Mouse (Mus musculus): ENCODE data around the gene Mterf2. TPM values are rescaled to one million over a fixed set of nuclear protein-coding genes. Genes with fewer than 3 reads are reported as not detected.

Mterf2 gene
- polyA plus RNA-seq, 1 experiment = 3.5 TPM

GRCm38 (mm10) chr10:85146282-85146681 is 18.5 kb upstream of the Mterf2 start:
- 87% methylated on average over 14 of the region's 14 CpGs for WGBS
- no peak for DNase-seq
- H3K4me3 ChIP-seq (replicated peaks; ENCODE audit: extremely low read depth, low read depth, low read length) = no peak overlapping the region
- TF ChIP-seq POLR2A (IDR thresholded peaks at IDR 0.05; ENCODE audit: borderline replicate concordance, extremely low read depth, low read depth, low read length) (no peak), CTCF (IDR thresholded peaks at IDR 0.05; ENCODE audit: insufficient read depth, low read length) (no peak)
- no peaks in the 10 kb centered on the region for H3K4me1 ChIP-seq (ENCODE audit: control insufficient read depth, insufficient read depth, low read length)

DNA sequence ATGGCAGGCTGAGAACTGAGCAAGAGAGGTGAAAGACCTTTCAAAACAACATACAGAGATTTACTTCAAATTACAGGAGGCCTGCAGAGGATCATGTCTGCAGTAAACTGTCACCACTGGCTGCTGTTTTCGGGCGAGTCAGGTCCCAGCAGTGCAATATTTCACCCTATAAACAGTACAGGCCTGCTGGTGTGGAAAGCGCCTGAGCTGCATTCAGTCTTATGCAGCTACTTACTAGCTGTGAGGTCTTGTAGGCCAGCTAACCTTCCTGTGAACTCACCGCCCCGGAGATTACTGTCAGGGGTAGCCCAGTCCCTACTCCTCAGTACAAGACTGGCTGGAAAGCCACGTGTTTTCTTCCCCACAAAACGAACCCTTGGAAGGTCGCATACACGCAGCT is 13.6 kb upstream of the Mterf2 start:
- TF ChIP-seq POLR2A (IDR thresholded peaks at IDR 0.05; ENCODE audit: borderline replicate concordance, extremely low read depth, low read depth, low read length) (no peak), CTCF (IDR thresholded peaks at IDR 0.05; ENCODE audit: insufficient read depth, low read length) (no peak)
- DNase-seq = no peak
- Histone ChIP-seq H3K4me3 (replicated peaks; ENCODE audit: extremely low read depth, low read depth, low read length) (no peak overlapping the region), H3K4me1 (ENCODE audit: control insufficient read depth, insufficient read depth, low read length) (no peaks in the 10 kb centered on the region)
- 86% methylated on average over 9 of the region's 9 CpGs for WGBS

- WGBS = 88% methylated on average over 6 of the region's 6 CpGs
- Histone ChIP-seq H3K4me3 (replicated peaks; ENCODE audit: extremely low read depth, low read depth, low read length) (no peak overlapping the region), H3K4me1 (ENCODE audit: control insufficient read depth, insufficient read depth, low read length) (no peaks in the 10 kb centered on the region)
- no peak for DNase-seq
- no peak for TF ChIP-seq CTCF (IDR thresholded peaks at IDR 0.05; ENCODE audit: insufficient read depth, low read length)
- TF ChIP-seq POLR2A (IDR thresholded peaks at IDR 0.05; ENCODE audit: borderline replicate concordance, extremely low read depth, low read depth, low read length) = no peak
Observed at GRCm38 (mm10) chr10:85136573-85136972, 8.7 kb upstream of the Mterf2 start.

DNA sequence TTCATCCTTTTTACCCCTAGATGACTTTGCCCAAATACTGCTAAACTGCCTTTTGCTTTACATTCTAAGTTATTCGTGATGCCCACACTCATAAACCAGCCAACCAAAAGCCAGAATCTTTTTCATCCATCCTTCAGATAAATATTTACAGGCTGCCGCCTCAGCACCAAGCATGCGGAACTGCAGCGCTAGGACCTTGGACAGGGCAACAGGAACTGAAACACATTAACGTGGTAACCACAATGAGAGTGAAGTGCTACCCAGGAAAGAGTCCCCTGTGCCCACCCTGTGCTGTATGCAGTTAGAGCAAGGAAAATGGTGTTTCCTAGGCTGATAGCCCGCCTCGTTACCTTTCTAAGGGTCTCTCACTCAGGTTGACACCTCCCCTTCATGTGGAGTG is 626 bp upstream of the Mterf2 start:
- WGBS = 12% methylated on average over 7 of the region's 7 CpGs
- TF ChIP-seq POLR2A (IDR thresholded peaks at IDR 0.05; ENCODE audit: borderline replicate concordance, extremely low read depth, low read depth, low read length) (no peak), CTCF (IDR thresholded peaks at IDR 0.05; ENCODE audit: insufficient read depth, low read length) (no peak)
- DNase-seq = peak; percentile 16
- Histone ChIP-seq H3K4me3 (replicated peaks; ENCODE audit: extremely low read depth, low read depth, low read length) (no peak overlapping the region), H3K4me1 (ENCODE audit: control insufficient read depth, insufficient read depth, low read length) (peaks cover 10% of the 10 kb centered on the region)

- DNase-seq = no peak
- TF ChIP-seq CTCF (IDR thresholded peaks at IDR 0.05; ENCODE audit: insufficient read depth, low read length) = no peak
- no peak for TF ChIP-seq POLR2A (IDR thresholded peaks at IDR 0.05; ENCODE audit: borderline replicate concordance, extremely low read depth, low read depth, low read length)
- peaks cover 10% of the 10 kb centered on the region for H3K4me1 ChIP-seq (ENCODE audit: control insufficient read depth, insufficient read depth, low read length)
- 81% methylated on average over 13 of the region's 13 CpGs for WGBS
- no peak overlapping the region for H3K4me3 ChIP-seq (replicated peaks; ENCODE audit: extremely low read depth, low read depth, low read length)
Observed at GRCm38 (mm10) chr10:85125184-85125583, 2.6 kb downstream of the Mterf2 start.

DNA sequence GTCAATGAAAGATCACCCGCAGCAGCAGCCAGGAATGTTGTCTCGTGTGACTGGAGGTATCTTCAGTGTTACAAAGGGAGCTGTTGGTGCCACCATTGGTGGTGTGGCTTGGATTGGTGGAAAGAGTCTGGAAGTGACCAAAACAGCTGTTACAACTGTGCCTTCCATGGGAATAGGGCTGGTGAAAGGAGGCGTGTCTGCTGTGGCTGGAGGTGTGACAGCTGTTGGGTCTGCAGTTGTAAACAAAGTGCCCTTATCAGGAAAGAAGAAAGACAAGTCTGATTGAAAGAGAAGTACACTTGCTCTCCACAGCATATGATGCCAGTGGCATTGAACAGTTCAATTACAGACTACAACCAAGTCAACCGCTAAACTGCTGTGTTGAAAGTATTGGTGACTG is 13.4 kb downstream of the Mterf2 start:
- WGBS = 78% methylated on average over 4 of the region's 4 CpGs
- Histone ChIP-seq H3K4me1 (ENCODE audit: control insufficient read depth, insufficient read depth, low read length) (no peaks in the 10 kb centered on the region), H3K4me3 (replicated peaks; ENCODE audit: extremely low read depth, low read depth, low read length) (no peak overlapping the region)
- DNase-seq = no peak
- no peak for TF ChIP-seq CTCF (IDR thresholded peaks at IDR 0.05; ENCODE audit: insufficient read depth, low read length)
- TF ChIP-seq POLR2A (IDR thresholded peaks at IDR 0.05; ENCODE audit: borderline replicate concordance, extremely low read depth, low read depth, low read length) = no peak

DNA sequence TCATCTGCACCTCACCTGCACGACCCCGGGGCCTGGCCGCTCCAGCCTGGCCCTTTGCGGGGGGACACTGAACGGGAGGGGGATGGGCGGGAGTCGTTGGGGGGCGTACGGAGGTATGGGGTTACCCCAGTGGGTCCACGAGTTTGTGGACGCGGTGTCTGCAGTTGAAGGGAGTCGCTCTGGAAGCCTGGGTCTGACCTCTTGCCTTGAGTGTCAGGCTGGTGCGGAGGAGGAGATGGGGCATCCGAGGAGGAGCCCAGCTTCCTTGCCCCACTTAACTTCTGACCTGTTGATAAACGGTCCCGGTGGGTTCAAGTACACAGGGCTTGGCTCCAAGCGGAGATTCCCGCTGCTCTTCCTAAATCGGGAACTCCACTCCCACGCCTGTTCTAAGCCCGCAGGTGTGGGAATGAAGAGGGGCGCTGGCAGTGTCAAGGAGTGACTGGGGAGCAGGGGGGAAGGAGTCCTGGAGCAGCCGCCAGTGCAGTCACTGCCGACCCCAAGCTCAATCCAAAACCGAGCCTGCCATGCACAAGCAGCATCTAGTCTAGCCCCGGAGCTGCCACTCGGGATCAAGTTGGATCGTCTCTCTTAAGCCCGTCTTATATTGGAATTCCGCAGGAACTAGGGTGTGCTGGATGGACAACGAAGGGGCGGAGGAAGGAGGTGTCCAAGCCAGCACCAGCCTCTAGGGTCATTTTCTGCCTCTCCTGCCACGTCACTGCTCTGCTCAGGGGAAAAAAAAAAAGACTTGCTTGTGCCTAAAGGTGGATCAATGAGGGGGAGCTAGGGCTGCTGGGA is 24.5 kb downstream of the Mterf2 start:
- under 1% methylated on average over 34 of the region's 34 CpGs for WGBS
- peak; percentile 32 for DNase-seq
- Histone ChIP-seq H3K4me1 (ENCODE audit: control insufficient read depth, insufficient read depth, low read length) (peaks cover 6% of the 10 kb centered on the region; the same call in 1 of the 2 replicates), H3K4me3 (replicated peaks; ENCODE audit: extremely low read depth, low read depth, low read length) (peak overlapping the region; percentile 91)
- TF ChIP-seq CTCF (IDR thresholded peaks at IDR 0.05; ENCODE audit: insufficient read depth, low read length) (no peak), POLR2A (IDR thresholded peaks at IDR 0.05; ENCODE audit: borderline replicate concordance, extremely low read depth, low read depth, low read length) (no peak)

GRCm38 (mm10) chr10:85102247-85103084 is 25.4 kb downstream of the Mterf2 start, which contains the start of the genes Fhl4 and Tmem263:
TSS of gene Fhl4 (minus strand) at chr10:85102495.
TSS of gene Tmem263 (plus strand) at chr10:85102627.
- Histone ChIP-seq H3K4me3 (replicated peaks; ENCODE audit: extremely low read depth, low read depth, low read length) (peak within 1 kb of the TSS; percentile 91), H3K4me1 (ENCODE audit: control insufficient read depth, insufficient read depth, low read length) (peaks cover 6% of the 10 kb centered on the region; the same call in 1 of the 2 replicates)
- under 1% methylated on average over 88 of the region's 96 CpGs for WGBS
- TF ChIP-seq CTCF (IDR thresholded peaks at IDR 0.05; ENCODE audit: insufficient read depth, low read length) = no peak
- peak; percentile 69; the same call in 1 of the 2 replicates for TF ChIP-seq POLR2A (IDR thresholded peaks at IDR 0.05; ENCODE audit: borderline replicate concordance, extremely low read depth, low read depth, low read length)
- DNase-seq = peak; percentile 72

GRCm38 (mm10) chr10:85101841-85102240 is 26.0 kb downstream of the Mterf2 start:
- H3K4me1 ChIP-seq (ENCODE audit: control insufficient read depth, insufficient read depth, low read length) = peaks cover 6% of the 10 kb centered on the region; the same call in 1 of the 2 replicates
- TF ChIP-seq CTCF (IDR thresholded peaks at IDR 0.05; ENCODE audit: insufficient read depth, low read length) (no peak), POLR2A (IDR thresholded peaks at IDR 0.05; ENCODE audit: borderline replicate concordance, extremely low read depth, low read depth, low read length) (no peak)

More at GRCm38 (mm10) chr10:85101841-85102240, 26.0 kb downstream of the Mterf2 start:
- no peak for DNase-seq
- WGBS = 3% methylated on average over 10 of the region's 10 CpGs
- H3K4me3 ChIP-seq (replicated peaks; ENCODE audit: extremely low read depth, low read depth, low read length) = peak overlapping the region; percentile 91
